Mouse (Mus musculus) lung, embryonic 15.5 days (tissue): ENCODE results near the gene Shisa8. TPM values are rescaled to one million over a fixed set of nuclear protein-coding genes. Genes with fewer than 3 reads are reported as not detected.
A peak's percentile ranks its signal among the peaks of the same experiment; 100 is the strongest.

Experiments
- ATAC-seq: fragments of 200-750 bp; cut with Nextera tagmentation; 2 replicates; pipeline ENCODE4 v1.8.0; 2017; ENCODE audit warnings: moderate number of reproducible peaks, borderline replicate concordance; ENCODE audit not compliant: low FRiP score, low TSS enrichment; ENCODE audit errors: extremely low read depth
- H3K27ac ChIP-seq: fragments of 300-500 bp; sonication (generic); 2 replicates; pipeline ENCODE4 v1.5.1; 2015; ENCODE audit warnings: moderate library complexity, mild to moderate bottlenecking, inconsistent platforms
- H3K27me3 ChIP-seq: fragments of 300-500 bp; sonication (generic); 2 replicates; pipeline ENCODE4 v1.6.1; 2015; ENCODE audit warnings: inconsistent platforms
- H3K36me3 ChIP-seq: fragments of 300-500 bp; sonication (generic); 2 replicates; pipeline ENCODE4 v1.6.1; 2015; ENCODE audit warnings: inconsistent platforms
- H3K4me1 ChIP-seq: fragments of 300-500 bp; sonication (generic); 2 replicates; pipeline ENCODE4 v1.6.1; 2015; ENCODE audit warnings: inconsistent platforms
- H3K4me2 ChIP-seq: fragments of 300-500 bp; sonication (generic); 2 replicates; pipeline ENCODE4 v1.6.1; 2015; ENCODE audit warnings: inconsistent platforms, mild to moderate bottlenecking, moderate library complexity
- H3K4me3 ChIP-seq: fragments of 300-500 bp; sonication (generic); 2 replicates; pipeline ENCODE4 v1.5.1; 2015; ENCODE audit warnings: mild to moderate bottlenecking, inconsistent platforms
- H3K9ac ChIP-seq: fragments of 300-500 bp; sonication (generic); 2 replicates; pipeline ENCODE4 v1.6.1; 2015; ENCODE audit warnings: inconsistent platforms
- H3K9me3 ChIP-seq: fragments of 300-500 bp; sonication (generic); 2 replicates; pipeline ENCODE4 v1.6.1; 2016; ENCODE audit warnings: inconsistent platforms
- WGBS: fragments of 180-500 bp; shearing (Covaris S2); methylation state at CpG from one replicate; pipeline ENCODE4 v1.1.7; 2015; 5-methylcytosine and 5-hydroxymethylcytosine counted together
- polyA plus RNA-seq: library from polyadenylated mRNA; unstranded; fragments of >200 nt; fragmentation: Nextera tagmentation; extraction: Ambion mirVana; gene quantifications from 2 replicates; pipeline ENCODE4 v1.2.1, GENCODE M21; 2015

Shisa8 gene
- polyA plus RNA-seq, 1 experiment from 2014 or later = 1.3 TPM

GRCm38 (mm10) chr15:82165332-82166239, 47.0 kb downstream of the Shisa8 start:
- Histone ChIP-seq H3K4me1 (peaks cover 54% of the 10 kb centered on the region), H3K27me3 (no peaks in the 10 kb centered on the region), H3K4me3 (no peak overlapping the region), H3K4me2 (0 out of 2 replicates have a peak overlapping the region, but pooled peaks have one; percentile 14), H3K9ac (no peak overlapping the region), H3K36me3 (peaks cover 9% of the 10 kb centered on the region), H3K9me3 (no peaks in the 10 kb centered on the region), H3K27ac (peak overlapping the region; percentile 69)
- 49% methylated on average over 8 of the region's 8 CpGs for WGBS
- no peak for ATAC-seq

- WGBS = 51% methylated on average over 7 of the region's 7 CpGs
- Histone ChIP-seq H3K4me3 (no peak overlapping the region), H3K9ac (no peak overlapping the region), H3K27ac (no peak overlapping the region; the same call in 1 of the 2 replicates), H3K4me1 (peaks cover 65% of the 10 kb centered on the region), H3K9me3 (no peaks in the 10 kb centered on the region), H3K36me3 (no peaks in the 10 kb centered on the region), H3K27me3 (no peaks in the 10 kb centered on the region), H3K4me2 (no peak overlapping the region)
- ATAC-seq = no peak; the same call in 1 of the 2 replicates
These were observed 48.1 kb downstream of the Shisa8 start for GRCm38 (mm10) chr15:82164496-82164895.

GRCm38 (mm10) chr15:82164061-82164399, 48.6 kb downstream of the Shisa8 start:
- H3K9me3 ChIP-seq = no peaks in the 10 kb centered on the region
- no peaks in the 10 kb centered on the region for H3K36me3 ChIP-seq
- H3K9ac ChIP-seq = no peak overlapping the region
- ATAC-seq = no peak
- no peak overlapping the region for H3K4me2 ChIP-seq
- H3K4me1 ChIP-seq = peaks cover 70% of the 10 kb centered on the region
- no peak overlapping the region for H3K4me3 ChIP-seq
- WGBS = 41% methylated on average over 4 of the region's 4 CpGs
- H3K27me3 ChIP-seq = no peaks in the 10 kb centered on the region
- no peak overlapping the region; the same call in 1 of the 2 replicates for H3K27ac ChIP-seq

DNA sequence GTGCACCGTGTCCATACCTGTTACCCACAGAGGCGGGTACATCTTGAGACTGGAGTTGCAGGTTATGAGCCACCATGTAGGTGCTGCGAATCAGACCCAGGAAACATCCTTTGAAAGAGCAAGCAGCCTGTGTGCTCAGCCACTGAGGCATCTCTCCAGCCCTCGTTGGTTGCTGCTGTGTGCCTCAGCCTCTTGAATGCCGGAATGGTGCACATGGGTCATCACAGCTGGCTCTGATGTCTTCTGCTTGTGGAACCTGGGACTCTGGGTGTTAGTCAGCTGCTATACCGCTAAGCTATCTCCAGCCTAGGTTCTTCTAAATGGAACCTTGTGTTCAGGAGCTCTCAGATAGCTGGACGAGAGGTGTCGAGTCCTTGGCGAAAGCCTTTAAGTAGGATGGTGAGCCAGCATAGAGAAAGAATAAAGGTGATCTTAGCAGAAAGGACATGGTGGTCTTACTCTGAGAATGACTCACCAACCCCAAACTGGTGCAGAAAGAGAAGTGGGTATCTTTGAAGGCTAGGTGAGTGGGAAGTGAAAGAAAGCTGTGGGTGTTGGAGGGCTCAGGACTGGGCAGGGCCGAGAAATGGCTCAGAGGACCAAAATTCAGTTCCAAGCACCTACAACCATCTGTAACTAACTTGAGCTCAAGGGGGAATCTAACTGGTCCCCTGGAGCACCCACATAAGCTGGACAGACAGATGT, 49.1 kb downstream of the Shisa8 start:
- Histone ChIP-seq H3K4me3 (no peak overlapping the region), H3K4me1 (peaks cover 74% of the 10 kb centered on the region), H3K9ac (no peak overlapping the region), H3K4me2 (no peak overlapping the region), H3K9me3 (no peaks in the 10 kb centered on the region), H3K27me3 (no peaks in the 10 kb centered on the region), H3K36me3 (no peaks in the 10 kb centered on the region), H3K27ac (no peak overlapping the region)
- WGBS = 82% methylated on average over 10 of the region's 10 CpGs
- ATAC-seq = no peak

GRCm38 (mm10) chr15:82161965-82162600, 50.5 kb downstream of the Shisa8 start:
- Histone ChIP-seq H3K4me1 (peaks cover 78% of the 10 kb centered on the region), H3K9ac (no peak overlapping the region), H3K4me2 (no peak overlapping the region), H3K4me3 (no peak overlapping the region), H3K27ac (no peak overlapping the region), H3K27me3 (no peaks in the 10 kb centered on the region), H3K9me3 (no peaks in the 10 kb centered on the region), H3K36me3 (no peaks in the 10 kb centered on the region)
- no peak for ATAC-seq
- WGBS = 83% methylated on average over 12 of the region's 12 CpGs

DNA sequence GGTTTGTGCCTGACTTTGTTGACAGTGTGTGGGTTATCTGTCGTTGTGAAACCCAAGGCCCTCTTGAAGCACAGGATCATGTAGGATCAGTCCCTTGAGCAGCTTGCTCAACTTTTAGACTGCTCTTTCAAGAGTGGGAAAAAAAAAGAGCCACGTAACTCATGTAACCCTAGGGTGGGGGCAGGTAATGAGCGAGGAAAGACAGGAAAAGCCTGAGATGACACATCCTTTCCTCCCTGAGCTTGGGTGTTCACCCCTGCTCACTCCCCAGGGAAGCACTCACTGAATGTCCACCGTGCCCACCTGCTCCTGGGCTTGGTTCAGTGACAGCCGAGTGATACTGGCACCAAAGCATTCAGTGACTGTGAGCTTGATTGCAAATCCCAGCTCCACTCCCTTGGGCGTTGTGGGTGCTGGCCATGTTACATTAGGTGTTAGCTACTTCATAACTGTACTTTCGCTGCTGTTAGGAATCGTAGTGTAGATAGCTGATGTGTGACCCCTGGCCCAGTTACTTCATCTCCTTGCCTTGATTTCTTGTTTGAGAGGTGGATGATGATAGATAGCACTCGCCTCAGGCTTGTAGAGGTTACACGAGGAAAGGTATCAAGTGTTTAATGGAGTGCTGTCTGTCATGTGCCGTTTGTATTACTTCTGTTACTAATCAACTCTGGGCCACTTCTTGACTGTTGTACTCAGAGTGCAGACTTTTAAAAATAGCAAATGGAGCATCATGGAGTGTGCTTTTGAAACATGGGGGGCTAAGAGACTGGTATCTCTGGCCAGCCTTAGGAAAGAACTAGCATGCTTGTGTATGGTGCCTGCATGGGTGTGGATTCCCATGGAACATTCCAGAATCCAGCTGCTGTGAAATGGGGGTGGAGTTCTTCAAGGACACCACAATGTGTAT, 51.6 kb downstream of the Shisa8 start:
- H3K4me1 ChIP-seq = peaks cover 70% of the 10 kb centered on the region
- H3K9me3 ChIP-seq = no peaks in the 10 kb centered on the region
- H3K27me3 ChIP-seq = no peaks in the 10 kb centered on the region
- H3K9ac ChIP-seq = no peak overlapping the region
- H3K4me3 ChIP-seq = no peak overlapping the region
- H3K36me3 ChIP-seq = no peaks in the 10 kb centered on the region
- ATAC-seq = no peak
- no peak overlapping the region for H3K27ac ChIP-seq
- WGBS = 50% methylated on average over 11 of the region's 11 CpGs
- H3K4me2 ChIP-seq = no peak overlapping the region

GRCm38 (mm10) chr15:82159471-82159870, 53.1 kb downstream of the Shisa8 start:
- peaks cover 67% of the 10 kb centered on the region for H3K4me1 ChIP-seq
- peak overlapping the region; percentile 74 for H3K27ac ChIP-seq

GRCm38 (mm10) chr15:82158243-82159035, 54.2 kb downstream of the Shisa8 start:
- Histone ChIP-seq H3K4me1 (peaks cover 65% of the 10 kb centered on the region), H3K9me3 (no peaks in the 10 kb centered on the region), H3K36me3 (no peaks in the 10 kb centered on the region), H3K27ac (peak overlapping the region; percentile 74), H3K4me2 (peak overlapping the region; percentile 25), H3K9ac (no peak overlapping the region), H3K27me3 (no peaks in the 10 kb centered on the region), H3K4me3 (no peak overlapping the region)
- ATAC-seq = peak; percentile 80
- WGBS = 32% methylated on average over 17 of the region's 17 CpGs

More at GRCm38 (mm10) chr15:82159471-82159870, 53.1 kb downstream of the Shisa8 start:
- no peak for ATAC-seq
- Histone ChIP-seq H3K9me3 (no peaks in the 10 kb centered on the region), H3K36me3 (no peaks in the 10 kb centered on the region), H3K9ac (no peak overlapping the region), H3K4me2 (no peak overlapping the region), H3K27me3 (no peaks in the 10 kb centered on the region), H3K4me3 (no peak overlapping the region)
- WGBS = 76% methylated on average over 9 of the region's 9 CpGs

- H3K4me2 ChIP-seq = no peak overlapping the region
- H3K9ac ChIP-seq = no peak overlapping the region
- 67% methylated on average over 10 of the region's 10 CpGs for WGBS
- no peak overlapping the region for H3K27ac ChIP-seq
- no peaks in the 10 kb centered on the region for H3K9me3 ChIP-seq
- peaks cover 63% of the 10 kb centered on the region for H3K4me1 ChIP-seq
- no peak for ATAC-seq
- no peaks in the 10 kb centered on the region for H3K27me3 ChIP-seq
- no peaks in the 10 kb centered on the region for H3K36me3 ChIP-seq
- H3K4me3 ChIP-seq = no peak overlapping the region
These were observed 55.7 kb downstream of the Shisa8 start for GRCm38 (mm10) chr15:82156902-82157301.

GRCm38 (mm10) chr15:82156298-82156697, 56.3 kb downstream of the Shisa8 start:
- ATAC-seq = no peak
- H3K27ac ChIP-seq = no peak overlapping the region
- H3K4me3 ChIP-seq = no peak overlapping the region
- H3K9me3 ChIP-seq = no peaks in the 10 kb centered on the region
- no peak overlapping the region for H3K9ac ChIP-seq
- WGBS = 89% methylated on average over 6 of the region's 6 CpGs
- H3K36me3 ChIP-seq = no peaks in the 10 kb centered on the region
- peaks cover 57% of the 10 kb centered on the region for H3K4me1 ChIP-seq
- H3K27me3 ChIP-seq = no peaks in the 10 kb centered on the region
- H3K4me2 ChIP-seq = no peak overlapping the region
